ENCODE assay signal across 8 mouse cellular contexts in the genomic region with DNA sequence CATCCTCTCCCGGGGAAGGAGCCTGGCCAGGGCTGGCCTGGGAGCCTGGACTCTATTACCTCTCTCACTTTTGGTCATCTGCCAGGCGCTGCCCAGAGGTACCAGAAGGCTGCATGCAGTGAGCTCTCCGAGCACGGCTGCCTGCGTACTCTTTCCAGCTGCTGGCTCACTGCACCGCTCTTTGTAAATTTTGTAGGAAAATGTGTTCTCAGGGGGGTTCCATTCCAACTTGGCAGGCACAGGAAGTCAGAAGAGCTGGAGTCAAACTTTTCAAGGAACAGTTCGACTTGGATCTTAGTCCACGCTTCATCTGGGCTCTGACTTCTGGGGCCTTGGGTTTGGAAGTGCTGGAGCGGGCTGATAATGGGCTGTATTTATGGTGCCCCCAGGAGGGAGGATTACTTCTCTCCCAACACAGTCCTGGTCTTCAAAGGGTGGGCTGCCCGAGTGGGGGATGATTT.
DNase-seq lines count a peak whose midpoint lies in the region; ATAC-seq and TF ChIP-seq lines count a peak whose summit lies in the region.

No protein-coding gene starts in this region.

- no peak overlapping the region for H3K27ac ChIP-seq in kidney, postnatal 0 days
- H3K27ac ChIP-seq in midbrain, embryonic 10.5 days (replicated peaks): no peak overlapping the region

- H3K4me2 ChIP-seq in kidney, postnatal 0 days (ENCODE audit: low read length): no peak overlapping the region

- no peaks in the 10 kb centered on the region for H3K36me3 ChIP-seq in kidney, postnatal 0 days (ENCODE audit: insufficient read depth, low read length)
- H3K36me3 ChIP-seq in midbrain, embryonic 10.5 days: no peaks in the 10 kb centered on the region

- H3K4me1 ChIP-seq in kidney, postnatal 0 days (replicated peaks; ENCODE audit: insufficient read depth, low read length): 0 out of 2 replicates have a peak, but pooled peaks cover 5% of the 10 kb centered on the region
- 0 out of 2 replicates have a peak, but pooled peaks cover 2% of the 10 kb centered on the region for H3K4me1 ChIP-seq in midbrain, embryonic 10.5 days

- ATAC-seq in kidney, postnatal 0 days (replicated peaks; ENCODE audit: low FRiP score, low read depth): no peak
- no peak for ATAC-seq in megakaryocyte progenitor cell, adult 5-6 weeks (replicated peaks; ENCODE audit: poor library complexity)

- no peak overlapping the region for H3K9ac ChIP-seq in kidney, postnatal 0 days (ENCODE audit: low read depth, low read length)

- H3K4me3 ChIP-seq in kidney, postnatal 0 days (replicated peaks; ENCODE audit: low read depth, low read length): no peak overlapping the region
- no peak overlapping the region for H3K4me3 ChIP-seq in midbrain, embryonic 10.5 days

- no peak for TF ChIP-seq CTCF in kidney, postnatal 0 days (IDR thresholded peaks at IDR 0.05; ENCODE audit: low read depth)

- H3K9me3 ChIP-seq in kidney, postnatal 0 days (replicated peaks; ENCODE audit: low read length): no peaks in the 10 kb centered on the region
- H3K9me3 ChIP-seq in midbrain, embryonic 10.5 days (replicated peaks): no peaks in the 10 kb centered on the region

- 17% methylated on average over 10 of the region's 10 CpGs for WGBS in kidney, postnatal 0 days
- 66% methylated on average over 10 of the region's 10 CpGs for WGBS in midbrain, embryonic 10.5 days

- peak; percentile 3 to 4 for DNase-seq in cerebellum, adult 18-20 months
- DNase-seq in cerebellum, adult 9-10 months: no peak
- peak; percentile 9 to 23 for DNase-seq in adrenal gland, adult 18-20 months (ENCODE audit: low spot score in 2 of 2)
- peak; percentile 68 to 74 for DNase-seq in heart, adult 18-20 months
- peak; percentile 27 for DNase-seq in kidney, postnatal 0 days (ENCODE audit: low spot score)
- no peak for DNase-seq in layer of hippocampus, adult 8-10 months (ENCODE audit: low spot score in 2 of 2)
- DNase-seq in midbrain, embryonic 10.5 days (ENCODE audit: low spot score): no peak

- H3K27me3 ChIP-seq in kidney, postnatal 0 days (ENCODE audit: insufficient read depth, low read length): no peaks in the 10 kb centered on the region
- H3K27me3 ChIP-seq in midbrain, embryonic 10.5 days (ENCODE audit: low read depth, poor library complexity, severe bottlenecking): no peaks in the 10 kb centered on the region

Comparison
In these comparisons a context has a peak if more than half of its experiments do, and no peak if none do; other contexts are left out.
1. DNase-seq: peak in cerebellum, adult 18-20 months (2 of 2), adrenal gland, adult 18-20 months (2 of 2), heart, adult 18-20 months (2 of 2) and kidney, postnatal 0 days (single experiment); none in cerebellum, adult 9-10 months (single experiment), layer of hippocampus, adult 8-10 months (0 of 2) and midbrain, embryonic 10.5 days (single experiment).